Mouse (Mus musculus) megakaryocyte, embryonic 14.5 days (primary cell): ENCODE measurements around the gene Mtmr6. TPM values are rescaled to one million over a fixed set of nuclear protein-coding genes. Genes with fewer than 3 reads are reported as not detected.

Source experiments
- H3K27me3 ChIP-seq: replicated peaks from 2 replicates; pipeline ENCODE3; 2012; ENCODE audit warnings: inconsistent platforms
- H3K36me3 ChIP-seq: replicated peaks from 2 replicates; pipeline ENCODE3; 2012; ENCODE audit warnings: low read length, inconsistent platforms, mixed read lengths
- H3K4me1 ChIP-seq: 2 replicates; pipeline ENCODE4 v1.6.1; 2012; ENCODE audit warnings: inconsistent platforms
- H3K4me3 ChIP-seq: replicated peaks from 2 replicates; pipeline ENCODE3; 2012; ENCODE audit warnings: moderate library complexity, mild to moderate bottlenecking, inconsistent platforms
- H3K9me3 ChIP-seq: 2 replicates; pipeline ENCODE4 v1.6.1; 2012; ENCODE audit warnings: inconsistent platforms
- FLI1 ChIP-seq: IDR thresholded peaks from 2 replicates; pipeline ENCODE4 v1.6.1; 2012; ENCODE audit warnings: low read length, inconsistent platforms, mixed read lengths
- GATA1 ChIP-seq: IDR thresholded peaks from 3 replicates; pipeline ENCODE4 v1.6.1; 2012; ENCODE audit warnings: mixed read lengths, low read length, inconsistent platforms, borderline replicate concordance
- polyA plus RNA-seq: library from polyadenylated mRNA; stranded (reverse); fragments of >175 nt; gene quantifications from 2 replicates; pipeline ENCODE4 v1.2.3, GENCODE M21; 2012; ENCODE audit warnings: low replicate concordance; ENCODE audit not compliant: insufficient read depth

The Mtmr6 gene
- polyA plus RNA-seq: 0.87 and 3.3 TPM in 2 replicates

GRCm38 (mm10) chr14:60264990-60265876 is at the start of gene Mtmr6:
Mtmr6 (plus strand) TSS chr14:60265228.
- H3K36me3 ChIP-seq: peaks cover 2% of the 10 kb centered on the region
- no peaks in the 10 kb centered on the region for H3K27me3 ChIP-seq
- H3K4me1 ChIP-seq: peaks cover 41% of the 10 kb centered on the region
- peak within 1 kb of the TSS; percentile 97 for H3K4me3 ChIP-seq
- H3K9me3 ChIP-seq: no peaks in the 10 kb centered on the region
- TF ChIP-seq FLI1 (no peak), GATA1 (no peak)

DNA sequence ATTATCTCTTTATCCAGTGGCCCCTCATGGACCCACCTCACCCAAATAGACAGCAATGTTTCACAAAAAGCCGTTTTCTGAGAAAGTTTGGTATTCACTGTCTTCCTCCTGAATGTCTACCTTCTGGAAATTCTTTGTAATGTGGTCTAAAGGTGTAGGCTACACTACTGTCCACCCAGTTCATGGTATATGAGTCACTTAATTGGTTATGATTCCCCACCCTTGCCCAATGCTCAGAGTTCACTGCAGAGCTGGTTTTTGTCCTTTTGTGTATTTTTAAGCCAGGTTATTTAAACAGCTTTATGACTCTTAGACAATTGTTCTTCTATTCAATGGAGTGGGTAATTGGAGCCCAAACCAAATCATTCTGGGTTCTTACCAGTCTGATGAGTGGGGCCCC is 48.9 kb upstream of the Mtmr6 start:
- Histone ChIP-seq H3K36me3 (peaks cover 52% of the 10 kb centered on the region), H3K4me3 (no peak overlapping the region), H3K4me1 (no peaks in the 10 kb centered on the region), H3K27me3 (no peaks in the 10 kb centered on the region), H3K9me3 (no peaks in the 10 kb centered on the region)
- TF ChIP-seq GATA1 (no peak), FLI1 (no peak)

DNA sequence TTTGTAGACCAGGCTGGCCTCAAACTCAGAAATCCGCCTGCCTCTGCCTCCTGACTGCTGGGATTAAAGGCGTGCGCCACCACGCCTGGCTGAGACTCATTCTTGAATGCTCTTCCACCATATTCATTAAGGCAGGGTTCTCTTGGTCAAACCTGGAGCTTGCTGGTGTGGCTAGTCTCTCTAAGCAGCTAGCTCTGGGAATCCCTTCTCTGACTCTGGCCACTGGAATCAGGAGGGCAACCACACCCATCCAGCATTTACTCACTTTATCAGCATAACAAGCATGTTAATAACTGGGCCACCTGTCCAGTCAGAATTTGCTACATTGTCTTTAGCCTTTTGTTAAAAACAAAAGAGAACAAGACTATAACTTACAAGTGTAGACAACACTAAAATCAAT is 47.4 kb upstream of the Mtmr6 start:
- Histone ChIP-seq H3K27me3 (no peaks in the 10 kb centered on the region), H3K4me3 (no peak overlapping the region), H3K36me3 (peaks cover 65% of the 10 kb centered on the region), H3K4me1 (no peaks in the 10 kb centered on the region), H3K9me3 (no peaks in the 10 kb centered on the region)
- TF ChIP-seq FLI1 (no peak), GATA1 (no peak)

- TF ChIP-seq FLI1 (no peak), GATA1 (no peak)
- Histone ChIP-seq H3K4me1 (no peaks in the 10 kb centered on the region), H3K9me3 (no peaks in the 10 kb centered on the region), H3K36me3 (peaks cover 75% of the 10 kb centered on the region), H3K4me3 (no peak overlapping the region), H3K27me3 (no peaks in the 10 kb centered on the region)
Measured at GRCm38 (mm10) chr14:60219886-60220285, 45.1 kb upstream of the Mtmr6 start.

- Histone ChIP-seq H3K4me1 (no peaks in the 10 kb centered on the region), H3K27me3 (no peaks in the 10 kb centered on the region), H3K9me3 (no peaks in the 10 kb centered on the region), H3K4me3 (no peak overlapping the region), H3K36me3 (peaks cover 90% of the 10 kb centered on the region)
- TF ChIP-seq GATA1: no peak
- TF ChIP-seq FLI1: no peak
Measured at GRCm38 (mm10) chr14:60238551-60238950, 26.5 kb upstream of the Mtmr6 start.

- Histone ChIP-seq H3K4me3 (peak overlapping the region; percentile 96), H3K4me1 (peaks cover 35% of the 10 kb centered on the region), H3K36me3 (peaks cover 20% of the 10 kb centered on the region), H3K9me3 (no peaks in the 10 kb centered on the region), H3K27me3 (no peaks in the 10 kb centered on the region)
- TF ChIP-seq FLI1 (no peak), GATA1 (no peak)
Measured at GRCm38 (mm10) chr14:60250366-60250765, 14.7 kb upstream of the Mtmr6 start.

DNA sequence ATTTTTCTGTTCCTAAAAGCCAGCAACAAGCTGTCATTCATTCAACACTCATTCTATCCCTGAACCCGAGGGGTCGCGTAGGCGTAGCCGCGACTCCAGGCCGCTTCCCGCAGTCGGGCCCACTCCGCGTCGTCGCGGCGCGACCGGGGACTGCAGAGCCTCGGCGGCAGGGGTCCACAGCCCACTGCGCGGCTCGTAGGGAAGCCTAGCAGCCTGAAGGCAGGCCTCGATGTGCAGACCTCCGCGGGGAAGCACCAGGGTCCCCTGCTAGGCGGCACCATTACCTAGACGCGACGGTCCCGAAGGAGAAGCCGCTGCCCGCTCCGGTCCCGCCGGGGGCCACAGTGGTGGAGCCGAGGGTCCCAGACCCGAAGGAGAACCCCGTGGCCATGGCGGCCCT is 14.1 kb upstream of the Mtmr6 start:
- H3K36me3 ChIP-seq: peaks cover 19% of the 10 kb centered on the region
- no peak for TF ChIP-seq FLI1
- no peak for TF ChIP-seq GATA1
- no peaks in the 10 kb centered on the region for H3K27me3 ChIP-seq
- no peaks in the 10 kb centered on the region for H3K9me3 ChIP-seq
- peaks cover 35% of the 10 kb centered on the region for H3K4me1 ChIP-seq
- peak overlapping the region; percentile 96 for H3K4me3 ChIP-seq

- H3K4me1 ChIP-seq: peaks cover 38% of the 10 kb centered on the region
- no peak for TF ChIP-seq GATA1
- TF ChIP-seq FLI1: no peak
- no peaks in the 10 kb centered on the region for H3K9me3 ChIP-seq
- peak within 1 kb of the TSS; percentile 96 for H3K4me3 ChIP-seq
- peaks cover 14% of the 10 kb centered on the region for H3K36me3 ChIP-seq
- H3K27me3 ChIP-seq: no peaks in the 10 kb centered on the region
Measured at GRCm38 (mm10) chr14:60251281-60252003, 13.6 kb upstream of the Mtmr6 start, which contains the start of the genes Nupl1 and Gm49336. Nupl1 (minus strand) TSS chr14:60251431. Gm49336 (minus strand) TSS chr14:60251507.

GRCm38 (mm10) chr14:60252004-60253000 is 12.7 kb upstream of the Mtmr6 start:
- Histone ChIP-seq H3K36me3 (peaks cover 7% of the 10 kb centered on the region), H3K27me3 (no peaks in the 10 kb centered on the region), H3K4me3 (peak overlapping the region; percentile 96), H3K4me1 (peaks cover 40% of the 10 kb centered on the region), H3K9me3 (no peaks in the 10 kb centered on the region)
- TF ChIP-seq GATA1: no peak
- TF ChIP-seq FLI1: no peak
